Mouse (Mus musculus) E14TG2a.4 (cell line): Measurements from ENCODE around the gene Pif1.
A peak's percentile ranks its signal among the peaks of the same experiment; 100 is the strongest.

Source experiments
- H3K27me3 ChIP-seq: 2 replicates; pipeline ENCODE4 v1.6.1; 2014; ENCODE audit warnings: low read length, control low read depth; ENCODE audit not compliant: insufficient read depth
- H3K36me3 ChIP-seq: 2 replicates; pipeline ENCODE4 v1.6.1; 2014; ENCODE audit warnings: low read length, control low read depth; ENCODE audit not compliant: insufficient read depth
- H3K4me1 ChIP-seq: replicated peaks from 2 replicates; pipeline ENCODE4 v1.6.1; 2014; ENCODE audit warnings: low read depth, low read length, control low read depth
- H3K4me3 ChIP-seq: replicated peaks from 2 replicates; pipeline ENCODE4 v1.5.1; 2014; ENCODE audit warnings: mild to moderate bottlenecking, low read length
- H3K9me3 ChIP-seq: 2 replicates; pipeline ENCODE4 v1.6.1; 2014; ENCODE audit warnings: low read length, control low read depth
- CTCF ChIP-seq: conservative IDR thresholded peaks from 2 replicates; pipeline ENCODE4 v1.5.1; 2014; ENCODE audit warnings: low read length
- NANOG ChIP-seq: IDR thresholded peaks from 2 replicates; pipeline ENCODE4 v1.6.1; 2014; ENCODE audit warnings: borderline replicate concordance, low read length, mixed read lengths
- POU5F1 ChIP-seq: IDR thresholded peaks from 2 replicates; pipeline ENCODE4 v1.6.1; 2014; ENCODE audit warnings: low read length, borderline replicate concordance

The Pif1 gene

DNA sequence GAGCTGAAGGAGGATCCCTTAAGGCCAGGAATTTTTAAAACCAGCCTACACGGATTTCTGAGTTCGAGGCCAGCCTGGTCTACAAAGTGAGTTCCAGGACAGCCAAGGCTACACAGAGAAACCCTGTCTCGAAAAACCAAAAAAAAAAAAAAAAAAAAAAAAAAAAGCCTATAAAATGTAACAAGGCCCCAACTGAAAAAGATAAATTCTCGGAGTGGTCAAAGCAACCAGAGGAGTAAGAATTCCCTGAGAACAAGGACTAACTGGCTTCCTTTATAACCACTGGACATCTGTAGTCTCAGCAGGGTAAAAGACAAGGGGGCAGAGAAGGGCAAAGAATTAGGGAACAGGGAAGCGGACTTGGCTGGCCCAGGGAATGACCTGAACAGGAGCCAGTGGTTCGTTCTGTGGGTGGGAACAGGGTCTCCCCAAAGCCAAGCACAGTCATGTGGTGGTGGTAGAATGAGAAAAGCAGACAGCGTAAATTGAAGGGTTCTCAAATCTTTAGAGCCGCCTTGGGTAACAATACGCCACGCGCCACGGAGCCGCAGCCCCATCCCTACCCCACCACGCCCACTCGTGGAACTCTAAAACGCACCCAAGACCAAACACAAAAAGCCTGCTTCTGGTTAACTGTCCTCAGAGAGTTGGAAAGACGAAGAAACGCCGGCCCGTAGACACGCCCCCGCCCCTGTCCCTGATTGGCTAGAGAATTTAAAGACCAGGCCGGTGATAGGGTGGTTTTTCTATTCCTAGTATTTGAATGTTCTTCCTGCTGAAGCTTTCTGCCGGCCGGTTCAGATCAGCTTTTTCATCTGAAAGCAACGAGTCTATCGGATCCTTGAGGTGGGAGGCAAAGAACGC, at the start of gene Pif1:
Pif1 (plus strand) TSS at position 755 of the 864 bp plus-strand sequence.
- H3K4me3 ChIP-seq, result peak within 1 kb of the TSS; percentile 86
- H3K4me1 ChIP-seq, result peaks cover 63% of the 10 kb centered on the region
- H3K27me3 ChIP-seq, result 0 out of 2 replicates have a peak, but pooled peaks cover 3% of the 10 kb centered on the region
- TF ChIP-seq CTCF (no peak), NANOG (no peak), POU5F1 (no peak)
- no peaks in the 10 kb centered on the region for H3K9me3 ChIP-seq
- H3K36me3 ChIP-seq, result peaks cover 33% of the 10 kb centered on the region

DNA sequence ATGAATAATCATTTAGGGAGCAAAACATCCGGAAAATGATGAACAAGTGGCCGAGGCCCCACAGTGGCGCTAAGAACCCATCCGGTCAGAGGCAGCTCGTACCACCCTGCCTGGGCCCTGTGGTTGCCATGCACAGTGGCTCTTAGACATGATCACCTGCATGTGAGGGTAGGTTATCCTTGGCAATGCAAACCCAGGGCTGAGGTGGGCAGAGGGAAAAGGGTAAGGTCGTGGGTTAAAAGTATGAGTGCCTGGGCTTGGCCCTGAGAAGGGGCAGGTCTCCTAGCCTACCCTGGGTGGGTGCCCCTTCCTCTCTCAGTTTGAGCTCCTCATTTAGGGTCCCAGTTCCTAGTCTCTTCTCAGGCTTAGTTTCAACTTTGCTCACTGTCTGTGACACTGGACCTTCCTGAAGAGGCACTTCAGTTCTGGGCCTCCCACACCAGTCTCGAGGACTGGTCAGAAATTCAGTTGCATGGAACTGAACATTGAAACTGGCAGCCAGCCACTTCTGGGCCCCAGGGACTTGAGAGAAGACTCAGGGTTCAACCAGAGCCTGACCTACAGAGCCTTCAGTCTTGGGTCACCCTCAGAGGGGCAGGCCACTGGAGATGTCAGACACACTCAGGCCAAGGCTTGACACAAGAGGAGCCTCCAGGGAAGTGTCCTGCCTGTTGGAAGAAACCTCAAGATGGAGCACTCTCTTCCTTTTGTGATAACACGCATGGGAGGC, 48.9 kb upstream of the Pif1 start:
- Histone ChIP-seq H3K36me3 (no peaks in the 10 kb centered on the region), H3K4me1 (peaks cover 7% of the 10 kb centered on the region; the same call in 1 of the 2 replicates), H3K27me3 (0 out of 2 replicates have a peak, but pooled peaks cover 2% of the 10 kb centered on the region), H3K9me3 (no peaks in the 10 kb centered on the region), H3K4me3 (no peak overlapping the region)
- no peak for TF ChIP-seq POU5F1
- no peak for TF ChIP-seq CTCF
- no peak for TF ChIP-seq NANOG

DNA sequence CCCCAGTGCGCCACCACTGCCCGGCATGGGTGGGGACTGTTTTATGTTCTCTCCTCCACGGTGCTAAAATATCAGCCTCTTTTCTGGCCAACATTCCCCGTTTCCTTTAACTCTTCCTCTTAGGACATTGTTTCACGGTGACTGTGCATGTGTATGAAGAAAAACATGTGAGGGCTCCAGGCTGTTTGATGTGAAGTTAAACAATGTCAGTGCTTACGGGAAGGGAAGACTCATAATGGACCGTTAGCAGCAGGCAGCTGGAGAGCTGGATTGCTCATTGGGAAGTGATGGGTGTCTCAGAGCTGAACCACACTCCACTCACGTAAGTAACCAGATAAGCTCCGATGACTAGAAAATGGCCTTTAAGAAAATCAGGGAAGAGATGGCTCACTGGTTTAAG, 47.3 kb upstream of the Pif1 start:
- H3K36me3 ChIP-seq, result no peaks in the 10 kb centered on the region
- H3K4me3 ChIP-seq, result no peak overlapping the region
- TF ChIP-seq POU5F1 (no peak), NANOG (no peak), CTCF (no peak)
- peaks cover 7% of the 10 kb centered on the region; the same call in 1 of the 2 replicates for H3K4me1 ChIP-seq
- H3K27me3 ChIP-seq, result 0 out of 2 replicates have a peak, but pooled peaks cover 2% of the 10 kb centered on the region
- no peaks in the 10 kb centered on the region for H3K9me3 ChIP-seq

DNA sequence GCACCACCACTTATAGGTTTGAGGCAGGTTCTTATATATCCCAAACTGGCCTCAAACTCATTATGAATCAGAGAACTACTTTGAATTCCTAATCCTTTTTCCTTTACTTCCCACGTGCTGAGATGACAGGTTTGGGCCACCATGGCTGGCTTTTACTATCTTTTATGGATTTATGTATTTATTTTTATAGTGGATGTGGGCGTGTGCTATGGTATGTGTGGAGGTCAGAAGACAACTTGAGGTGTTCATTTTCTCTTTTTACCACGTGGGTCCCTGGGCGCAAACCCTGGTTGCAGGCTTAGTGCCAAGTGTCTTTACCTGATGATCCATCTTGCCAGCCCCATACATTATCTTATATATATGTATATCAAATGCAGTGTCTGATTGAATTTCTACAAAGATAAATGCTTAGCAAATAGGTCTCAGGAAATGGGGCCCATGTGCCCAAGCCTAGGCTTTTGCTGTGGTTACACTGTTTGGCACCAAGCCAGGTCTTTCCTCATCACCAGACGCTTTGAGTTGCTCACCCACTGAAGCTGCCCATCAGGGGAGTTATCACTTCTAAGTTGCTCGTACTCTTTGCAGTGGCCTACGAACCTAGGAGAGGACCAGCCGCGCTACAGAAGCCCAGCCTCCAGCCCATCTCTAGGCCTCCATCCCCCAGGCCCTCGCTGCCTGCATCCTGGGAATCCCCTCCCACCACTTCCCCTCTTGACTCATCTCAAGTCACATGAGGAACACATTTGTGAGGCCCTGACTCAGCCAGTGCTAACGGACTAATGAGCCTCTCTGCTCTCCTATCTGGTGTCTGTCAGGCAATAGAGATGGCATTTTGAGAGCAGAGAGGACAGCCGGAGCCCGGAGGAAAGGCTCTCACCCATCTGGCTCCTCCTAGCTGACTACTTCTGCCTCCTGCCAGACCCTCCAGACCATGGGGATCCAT, 45.6 kb upstream of the Pif1 start:
- TF ChIP-seq NANOG, result no peak
- no peak for TF ChIP-seq CTCF
- no peak for TF ChIP-seq POU5F1
- Histone ChIP-seq H3K4me1 (peaks cover 17% of the 10 kb centered on the region), H3K4me3 (no peak overlapping the region), H3K9me3 (no peaks in the 10 kb centered on the region), H3K27me3 (0 out of 2 replicates have a peak, but pooled peaks cover under 1% of the 10 kb centered on the region), H3K36me3 (no peaks in the 10 kb centered on the region)

DNA sequence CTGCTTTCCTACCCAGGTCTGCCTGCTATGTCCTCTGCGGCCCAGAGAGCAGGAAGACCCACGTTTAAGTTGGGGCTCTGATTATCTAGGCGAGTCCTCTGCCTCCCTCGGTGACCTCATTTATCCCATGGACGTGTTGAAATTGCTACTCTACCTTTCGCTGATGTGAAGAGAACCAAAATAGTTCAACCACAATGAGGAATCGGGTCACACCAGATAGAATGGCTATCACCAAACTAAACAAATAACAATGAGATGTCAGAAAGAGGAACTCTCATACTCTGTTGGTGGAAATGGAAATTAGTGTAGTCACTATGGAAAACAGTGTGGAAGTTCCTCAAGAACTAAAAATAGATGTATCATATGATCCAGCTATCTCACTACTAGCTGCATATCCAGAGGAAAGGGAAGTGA, 44.8 kb upstream of the Pif1 start:
- Histone ChIP-seq H3K27me3 (no peaks in the 10 kb centered on the region), H3K4me1 (peaks cover 18% of the 10 kb centered on the region), H3K4me3 (no peak overlapping the region), H3K9me3 (no peaks in the 10 kb centered on the region), H3K36me3 (no peaks in the 10 kb centered on the region)
- TF ChIP-seq NANOG, result no peak

DNA sequence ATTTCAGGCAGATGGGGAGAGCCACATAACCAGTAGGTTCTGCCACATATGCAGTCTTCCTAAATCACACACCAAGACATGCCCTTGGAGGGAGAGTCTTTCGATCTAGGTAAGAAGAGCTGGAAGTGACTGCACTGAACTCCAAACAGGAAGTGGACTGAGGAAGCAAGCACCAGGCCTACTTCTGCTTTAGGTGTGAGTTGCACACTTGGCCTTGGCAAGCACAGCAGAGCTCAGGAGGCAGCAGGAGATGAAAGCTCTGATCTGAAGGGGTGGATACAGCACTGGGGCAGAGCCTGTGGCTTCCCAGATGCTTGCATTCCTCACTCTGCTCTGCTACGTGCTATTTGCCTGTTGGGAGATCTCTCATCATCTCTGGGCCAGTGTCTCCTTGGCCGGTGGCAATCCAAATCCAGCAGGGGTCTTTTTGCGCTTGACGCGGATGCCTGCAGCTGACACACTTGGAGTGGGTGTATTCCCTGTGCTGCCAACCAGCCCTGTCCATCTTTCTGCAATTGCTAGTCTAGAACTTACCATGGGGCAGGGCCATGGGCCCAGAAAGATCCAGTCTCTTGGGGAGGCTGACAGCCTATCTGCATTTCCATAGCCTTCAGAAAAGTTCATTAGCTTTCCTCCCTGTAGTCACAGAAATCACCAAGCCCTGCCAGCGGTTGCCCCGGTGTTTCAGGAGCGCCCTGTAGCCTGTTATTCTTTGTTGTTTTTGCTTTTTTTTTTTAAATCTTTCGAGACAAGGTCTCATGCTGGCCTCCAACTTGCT, 41.1 kb upstream of the Pif1 start:
- no peaks in the 10 kb centered on the region for H3K36me3 ChIP-seq
- peaks cover 4% of the 10 kb centered on the region; the same call in 1 of the 2 replicates for H3K27me3 ChIP-seq
- no peak overlapping the region for H3K4me3 ChIP-seq
- TF ChIP-seq NANOG (no peak), POU5F1 (no peak), CTCF (no peak)
- H3K4me1 ChIP-seq, result peaks cover 22% of the 10 kb centered on the region
- H3K9me3 ChIP-seq, result no peaks in the 10 kb centered on the region

DNA sequence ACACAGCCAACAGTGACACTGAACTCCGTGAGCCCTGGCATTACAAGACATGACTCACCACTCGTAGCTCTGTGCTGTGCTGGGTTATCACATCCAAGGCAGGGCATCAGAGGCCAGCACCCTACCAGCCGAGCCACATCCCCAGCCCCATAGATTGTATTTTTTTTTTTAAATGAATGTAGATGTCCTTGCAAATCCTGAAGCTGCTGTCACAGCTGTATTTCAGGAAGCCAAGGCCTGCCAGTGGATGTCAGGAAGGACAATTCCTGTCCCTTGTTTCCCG, 40.6 kb upstream of the Pif1 start:
- H3K27me3 ChIP-seq, result peaks cover 4% of the 10 kb centered on the region; the same call in 1 of the 2 replicates

More for the DNA sequence above, 40.6 kb upstream of the Pif1 start:
- H3K4me1 ChIP-seq, result peaks cover 27% of the 10 kb centered on the region
- no peaks in the 10 kb centered on the region for H3K36me3 ChIP-seq
- no peak for TF ChIP-seq NANOG
- no peak for TF ChIP-seq POU5F1
- no peak for TF ChIP-seq CTCF
- no peak overlapping the region for H3K4me3 ChIP-seq
- no peaks in the 10 kb centered on the region for H3K9me3 ChIP-seq
